Mouse (Mus musculus): ENCODE results near the gene Efna4. TPM values are rescaled to one million over a fixed set of nuclear protein-coding genes. Genes with fewer than 3 reads are reported as not detected.

Efna4 gene
- total RNA-seq (2017), result 1.7 and 3.8 TPM in 2 replicates

GRCm38 (mm10) chr3:89337721-89338578 lies at the start of gene Efna4:
TSS of gene Efna4 (minus strand) at chr3:89338028.
- peak; percentile 42 for ATAC-seq (replicated peaks; ENCODE audit: low read depth, poor library complexity, severe bottlenecking)

DNA sequence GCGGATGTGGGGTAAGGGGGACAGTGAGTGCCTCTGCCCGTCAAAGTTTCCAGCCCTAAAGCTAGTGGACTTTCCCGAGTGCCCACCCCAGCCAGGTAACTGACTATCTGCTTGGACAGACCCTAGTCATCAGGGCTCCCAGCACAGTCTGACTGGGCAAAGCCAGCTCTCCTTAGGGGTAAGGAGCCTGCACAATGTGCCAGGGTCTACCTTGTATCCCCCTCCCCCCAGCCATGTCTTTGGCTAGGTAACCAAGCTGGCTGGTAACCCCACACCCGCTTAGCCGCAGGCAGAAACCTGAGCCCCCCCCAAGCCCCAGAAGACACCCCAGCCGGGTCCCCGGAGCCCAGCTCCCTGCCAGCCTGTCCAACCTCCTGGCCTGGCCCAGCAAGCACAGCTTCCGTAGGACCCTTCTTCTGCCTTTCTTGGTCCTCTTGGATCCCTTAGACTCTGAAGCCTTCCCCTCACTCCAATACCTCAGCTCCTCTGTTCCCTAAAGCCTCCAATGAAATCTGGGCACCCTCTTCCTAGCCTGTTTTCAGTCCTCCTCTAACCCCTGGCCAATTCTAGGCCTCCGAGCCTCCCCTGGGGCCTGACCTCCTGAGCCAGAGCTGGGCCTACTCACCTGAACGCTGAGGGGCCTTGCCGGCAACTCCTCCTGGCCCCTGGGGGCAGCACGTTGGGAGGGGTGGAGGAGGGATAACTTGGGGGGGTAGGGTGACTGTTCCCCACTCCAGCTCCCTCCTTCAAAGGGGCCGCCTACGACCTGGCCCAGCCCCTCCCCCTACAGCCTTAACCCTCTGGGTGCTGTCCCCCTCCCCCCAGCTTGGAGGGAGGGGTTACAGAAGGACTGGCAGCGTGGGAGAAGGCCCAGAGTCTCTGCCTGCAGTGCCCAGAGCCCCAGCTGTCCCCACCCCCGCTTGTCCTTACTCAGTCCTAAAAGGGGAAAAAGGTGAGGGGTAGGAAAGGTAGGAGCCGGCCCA lies 48.9 kb upstream of the Efna4 start:
- no peak for ATAC-seq (replicated peaks; ENCODE audit: low read depth, poor library complexity, severe bottlenecking)

- no peak; the same call in 1 of the 2 replicates for ATAC-seq (replicated peaks; ENCODE audit: low read depth, poor library complexity, severe bottlenecking)
These were observed 47.6 kb upstream of the Efna4 start for GRCm38 (mm10) chr3:89385451-89385850.

DNA sequence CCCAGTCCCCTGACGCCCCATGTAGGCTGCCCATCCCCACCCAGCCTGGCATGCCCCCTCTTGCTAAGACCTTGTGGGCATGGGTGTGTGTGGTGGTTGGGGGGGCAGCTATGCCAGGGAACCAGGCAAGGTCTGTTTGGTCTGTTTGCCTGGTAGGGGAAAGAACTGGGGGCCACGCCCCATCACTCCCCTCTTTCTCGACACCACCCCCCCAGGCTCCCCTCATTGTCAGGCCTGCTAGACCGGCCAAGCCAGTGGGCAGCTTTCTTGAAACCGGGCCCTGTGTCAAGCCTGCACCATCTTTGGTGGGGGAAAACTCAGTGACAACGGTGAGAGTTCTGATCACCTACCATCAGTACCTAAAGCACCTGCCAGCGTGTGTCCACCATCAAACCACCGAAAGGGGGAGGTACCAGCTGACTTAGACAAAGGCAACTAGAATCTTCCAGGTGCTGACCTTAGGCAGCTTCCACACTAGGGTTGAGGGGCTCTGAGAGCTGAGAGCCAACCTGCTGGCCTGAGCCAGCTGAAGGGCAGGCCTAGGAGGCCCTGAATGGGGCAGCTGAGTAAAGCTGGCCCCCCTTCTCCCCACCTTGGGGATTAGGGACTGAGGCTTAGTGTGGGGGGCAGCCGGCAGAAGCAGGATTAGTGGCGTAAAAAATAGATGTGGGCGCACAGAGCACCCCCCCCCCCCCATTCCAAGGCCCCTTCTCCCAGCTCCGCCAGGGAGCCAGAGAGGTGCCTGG lies 46.7 kb upstream of the Efna4 start:
- ATAC-seq (replicated peaks; ENCODE audit: low read depth, poor library complexity, severe bottlenecking), result no peak

GRCm38 (mm10) chr3:89383651-89384255 lies 45.9 kb upstream of the Efna4 start:
- ATAC-seq (replicated peaks; ENCODE audit: low read depth, poor library complexity, severe bottlenecking), result no peak

DNA sequence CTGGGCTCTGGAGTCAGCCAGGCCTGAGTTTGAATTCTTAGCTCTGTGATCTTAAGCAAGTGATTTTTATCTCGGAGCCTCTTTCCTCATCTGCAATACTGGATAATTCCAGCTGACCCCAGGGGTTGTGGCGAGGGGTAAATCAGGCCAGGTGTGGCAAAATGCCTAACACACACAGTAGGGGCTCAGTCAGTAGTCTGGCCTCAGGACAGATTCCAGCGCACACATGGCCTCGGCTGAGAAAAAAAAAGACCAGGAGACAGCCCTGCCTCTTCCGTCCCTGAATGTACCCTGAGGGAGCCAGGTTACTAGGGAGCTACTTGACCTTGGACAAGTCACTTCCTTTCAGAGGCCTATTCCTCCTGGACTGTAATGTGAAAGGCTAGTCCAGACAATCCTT lies 45.1 kb upstream of the Efna4 start:
- ATAC-seq (replicated peaks; ENCODE audit: low read depth, poor library complexity, severe bottlenecking), result no peak

DNA sequence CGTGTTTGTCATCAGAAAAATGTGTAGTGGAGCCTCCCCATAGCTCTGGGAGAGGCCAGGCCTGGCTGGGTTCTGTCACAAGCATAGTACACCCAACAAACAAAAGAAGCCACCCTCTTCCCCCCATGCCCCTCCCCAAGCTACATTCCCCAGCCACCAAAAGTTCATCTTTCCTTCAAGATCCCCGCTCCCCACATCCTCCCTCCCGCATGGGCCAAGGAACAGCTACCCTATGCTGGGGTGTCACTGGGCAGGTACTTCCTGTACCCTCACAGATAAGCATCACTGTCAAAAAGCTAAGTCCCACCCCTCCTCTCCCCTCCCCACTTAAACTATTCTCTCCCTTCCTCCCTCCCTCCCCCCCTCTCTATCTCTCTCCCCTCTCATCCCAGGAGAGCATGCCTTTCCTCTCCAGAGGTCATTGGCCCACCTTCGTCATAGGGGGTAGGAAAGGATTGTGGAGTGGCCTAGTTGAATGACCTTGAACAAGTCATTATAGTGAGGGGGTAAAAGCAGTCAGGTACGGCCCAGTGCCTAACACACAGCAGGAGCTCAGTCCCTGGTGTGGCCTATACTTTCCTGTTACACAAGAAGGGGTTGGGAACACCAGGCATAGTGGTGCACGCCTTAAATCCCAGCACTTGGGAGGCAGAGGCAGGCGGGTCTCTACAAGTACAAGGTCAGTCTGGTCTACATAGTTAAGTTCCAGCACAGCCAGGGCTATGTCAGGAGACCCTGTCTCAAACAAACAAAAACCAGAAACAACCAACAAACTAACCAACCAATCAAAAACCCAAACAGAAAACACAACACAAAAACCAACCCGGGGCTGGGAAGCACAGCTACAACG lies 44.4 kb upstream of the Efna4 start:
- no peak for ATAC-seq (replicated peaks; ENCODE audit: low read depth, poor library complexity, severe bottlenecking)

DNA sequence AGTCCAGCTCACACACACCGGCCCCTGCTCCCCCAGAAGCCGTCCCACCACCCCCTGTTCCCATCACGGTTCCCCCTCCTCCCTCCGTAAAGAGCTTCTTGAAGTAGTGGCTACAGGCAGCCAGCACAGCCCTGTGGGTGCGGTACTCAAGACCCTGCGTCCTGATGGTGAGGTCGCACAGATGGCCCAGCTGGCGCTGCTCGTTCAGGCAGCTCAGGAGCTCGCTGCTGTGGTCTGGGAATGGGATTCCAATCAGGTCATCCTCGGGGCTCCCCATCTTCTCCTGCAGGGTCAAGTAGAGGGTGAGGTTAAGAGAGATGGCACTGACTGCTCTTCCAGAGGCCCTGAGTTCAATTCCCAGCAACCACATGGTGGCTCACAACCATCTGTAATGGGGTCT lies 43.4 kb upstream of the Efna4 start:
- ATAC-seq (replicated peaks; ENCODE audit: low read depth, poor library complexity, severe bottlenecking), result no peak

DNA sequence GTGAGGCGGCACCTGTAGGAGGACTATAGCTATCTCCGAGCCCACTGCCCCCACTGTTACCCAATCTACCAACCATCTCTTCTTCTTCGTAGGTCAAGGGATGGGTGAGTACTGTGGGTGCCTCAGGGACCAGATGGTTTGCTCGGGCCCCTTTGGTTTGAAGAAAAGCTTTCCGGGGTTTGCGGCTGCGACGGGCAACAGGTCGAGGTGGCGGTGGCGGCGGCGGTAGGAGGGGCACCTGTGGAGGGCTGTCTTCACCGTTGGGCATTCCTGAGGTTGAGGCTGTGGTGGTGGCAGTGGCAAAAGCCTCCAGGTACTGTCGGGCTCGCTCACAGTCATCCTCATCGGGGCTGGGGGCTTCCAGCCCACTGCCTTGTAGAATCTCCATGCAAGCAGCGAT lies 42.9 kb upstream of the Efna4 start:
- no peak for ATAC-seq (replicated peaks; ENCODE audit: low read depth, poor library complexity, severe bottlenecking)

- ATAC-seq (replicated peaks; ENCODE audit: low read depth, poor library complexity, severe bottlenecking), result no peak
These were observed 42.5 kb upstream of the Efna4 start for GRCm38 (mm10) chr3:89380291-89380690.

DNA sequence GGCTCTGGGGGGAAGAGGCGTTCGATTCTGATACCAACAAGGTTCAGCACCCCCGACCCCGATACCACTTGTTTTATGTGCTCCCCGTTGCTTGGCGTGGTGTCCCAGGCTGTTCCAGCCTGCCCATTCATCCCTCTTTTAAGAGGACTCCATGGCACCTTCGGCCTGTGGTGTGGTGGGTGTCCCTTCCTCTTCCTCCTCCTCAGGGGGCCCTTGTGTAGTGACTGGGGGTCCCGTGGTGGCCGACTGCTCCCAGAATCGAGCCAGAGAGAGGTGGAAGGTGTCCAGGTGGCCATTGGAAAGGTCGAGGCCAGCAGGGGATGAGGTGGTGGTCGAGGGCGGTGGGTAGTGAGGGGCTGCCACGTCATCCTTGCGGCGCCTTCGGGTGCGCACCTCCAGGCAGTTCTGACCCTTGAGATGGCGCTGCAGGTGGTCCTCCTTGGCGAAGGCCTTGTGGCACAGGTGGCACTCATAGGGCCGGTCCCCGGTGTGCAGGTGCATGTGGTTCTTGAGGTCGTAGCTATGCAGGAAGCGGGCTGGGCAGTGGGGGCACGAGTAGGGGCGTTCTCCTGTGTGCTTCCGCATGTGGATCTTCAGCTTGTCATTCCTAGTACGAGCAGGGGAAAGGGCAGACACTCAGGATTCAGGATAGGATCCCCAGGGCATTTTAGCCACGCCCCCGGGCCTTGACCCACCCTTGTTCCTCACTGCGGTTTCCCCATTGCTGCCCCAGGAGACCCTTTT lies 41.7 kb upstream of the Efna4 start:
- no peak for ATAC-seq (replicated peaks; ENCODE audit: low read depth, poor library complexity, severe bottlenecking)

DNA sequence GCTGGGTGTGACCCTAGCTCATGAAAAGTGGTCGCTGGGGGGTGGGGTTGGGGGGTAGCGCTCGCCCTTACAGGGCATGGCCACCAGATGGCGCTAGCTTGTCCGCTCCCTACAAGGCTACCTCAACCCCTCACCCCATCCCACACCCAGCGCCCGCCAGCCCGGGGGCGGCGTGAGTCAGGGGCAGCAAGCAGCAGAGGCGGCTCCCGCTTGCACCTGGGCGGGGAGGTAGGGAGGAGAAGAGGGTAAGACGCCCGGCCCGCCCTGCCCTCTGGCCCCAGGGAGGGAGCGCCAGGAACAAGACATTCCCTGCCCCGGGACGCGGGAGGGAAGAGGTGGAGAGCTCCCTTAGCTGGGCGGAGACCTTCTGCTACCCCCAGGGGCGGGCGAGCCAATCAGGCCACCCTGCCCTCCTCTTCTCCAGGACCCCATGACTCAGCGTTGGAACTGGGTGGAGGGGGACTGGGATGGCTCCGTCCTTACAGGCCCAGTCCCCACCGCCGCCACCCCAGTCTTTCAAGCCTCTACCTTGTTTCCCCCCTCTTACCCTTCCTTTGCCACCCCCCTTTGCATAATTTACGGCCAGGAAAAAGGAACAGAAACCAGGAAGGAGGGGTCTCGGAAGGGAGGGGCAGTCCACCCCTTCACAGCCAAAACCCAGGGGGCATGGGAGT lies 40.7 kb upstream of the Efna4 start:
- ATAC-seq (replicated peaks; ENCODE audit: low read depth, poor library complexity, severe bottlenecking), result peak; percentile 84

DNA sequence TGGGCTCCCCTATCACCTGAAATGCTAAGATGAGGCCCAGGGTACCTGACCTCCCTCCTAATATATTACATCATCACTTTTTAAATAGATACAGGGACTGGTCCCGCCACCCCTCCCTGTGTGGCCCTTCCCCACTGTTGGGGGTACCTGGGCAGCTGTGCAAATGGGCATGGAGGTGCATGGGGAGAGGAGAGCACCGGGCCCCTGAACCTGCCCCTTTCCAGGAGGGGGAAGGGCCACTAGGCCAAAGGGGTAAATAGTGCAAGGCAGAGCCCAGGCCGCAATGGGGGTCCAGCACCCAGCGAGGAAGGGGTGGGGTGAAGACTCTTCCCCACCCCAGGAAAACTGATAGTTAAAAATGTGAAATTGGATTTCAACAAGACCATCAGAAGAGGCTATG lies 40.0 kb upstream of the Efna4 start:
- no peak for ATAC-seq (replicated peaks; ENCODE audit: low read depth, poor library complexity, severe bottlenecking)

DNA sequence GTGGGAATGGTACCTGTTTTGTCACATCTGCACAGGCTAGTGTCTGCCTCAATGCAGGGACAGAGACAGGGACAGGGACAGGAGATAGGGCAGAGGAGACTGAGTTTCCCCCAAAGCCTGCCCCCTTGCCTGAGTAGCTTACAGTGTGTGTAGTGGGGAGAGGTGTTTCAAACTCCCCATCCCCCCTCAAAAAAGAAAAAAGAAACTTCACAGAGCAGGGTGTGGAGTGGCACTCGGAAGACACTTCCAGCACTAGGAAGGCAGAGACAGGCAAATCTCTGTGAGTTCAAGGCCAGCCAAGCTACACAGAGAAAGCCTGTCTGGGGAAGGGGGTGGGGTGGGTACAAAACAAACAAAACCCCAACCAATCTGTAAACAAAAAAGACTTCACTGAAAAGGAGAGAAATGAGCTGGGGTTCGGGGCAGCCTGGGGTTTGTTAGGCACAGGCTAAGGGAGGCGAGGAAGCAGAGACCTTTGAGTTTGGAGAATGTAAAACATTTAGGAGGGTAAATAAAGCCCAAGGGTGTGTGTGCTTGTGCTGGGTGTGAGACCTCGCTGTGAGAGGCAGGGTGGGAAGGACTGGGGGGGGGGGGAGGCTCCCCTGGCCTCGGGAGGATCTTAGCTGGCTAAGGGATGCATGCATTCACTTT lies 35.9 kb upstream of the Efna4 start:
- no peak for ATAC-seq (replicated peaks; ENCODE audit: low read depth, poor library complexity, severe bottlenecking)

GRCm38 (mm10) chr3:89367338-89367737 lies 29.5 kb upstream of the Efna4 start:
- no peak for ATAC-seq (replicated peaks; ENCODE audit: low read depth, poor library complexity, severe bottlenecking)

- no peak for ATAC-seq (replicated peaks; ENCODE audit: low read depth, poor library complexity, severe bottlenecking)
These were observed 27.9 kb upstream of the Efna4 start for GRCm38 (mm10) chr3:89365486-89366414.
